Mouse (Mus musculus) kidney, embryonic 16.5 days (tissue): ENCODE measurements around the gene Acot11. TPM values are rescaled to one million over a fixed set of nuclear protein-coding genes. Genes with fewer than 3 reads are reported as not detected.

Source experiments
- ATAC-seq: fragments of 200-750 bp; cut with Nextera tagmentation; 2 replicates; pipeline ENCODE4 v1.8.0; 2017; ENCODE audit warnings: moderate TSS enrichment; ENCODE audit not compliant: low FRiP score, low TSS enrichment
- H3K27ac ChIP-seq: fragments of 300-500 bp; sonication (generic); 2 replicates; pipeline ENCODE4 v1.5.1; 2014; ENCODE audit warnings: low read length
- H3K27me3 ChIP-seq: fragments of 300-500 bp; sonication (generic); 2 replicates; pipeline ENCODE4 v1.6.1; 2014; ENCODE audit warnings: low read length, control low read depth, mixed read lengths; ENCODE audit not compliant: insufficient read depth
- H3K36me3 ChIP-seq: fragments of 300-500 bp; sonication (generic); 2 replicates; pipeline ENCODE4 v1.6.1; 2014; ENCODE audit warnings: low read length, control low read depth, mixed read lengths; ENCODE audit not compliant: insufficient read depth
- H3K4me1 ChIP-seq: fragments of 300-500 bp; sonication (generic); 2 replicates; pipeline ENCODE4 v1.6.1; 2014; ENCODE audit warnings: low read length, control low read depth, mixed read lengths; ENCODE audit not compliant: insufficient read depth
- H3K4me2 ChIP-seq: fragments of 300-500 bp; sonication (generic); replicated peaks from 2 replicates; pipeline ENCODE4 v1.6.1; 2014; ENCODE audit warnings: low read depth, low read length
- H3K4me3 ChIP-seq: fragments of 300-500 bp; sonication (generic); 2 replicates; pipeline ENCODE4 v1.5.1; 2014; ENCODE audit warnings: mild to moderate bottlenecking, low read length
- H3K9ac ChIP-seq: fragments of 300-500 bp; sonication (generic); replicated peaks from 2 replicates; pipeline ENCODE4 v1.6.1; 2014; ENCODE audit warnings: low read length
- H3K9me3 ChIP-seq: fragments of 300-500 bp; sonication (generic); 2 replicates; pipeline ENCODE4 v1.6.1; 2016; ENCODE audit warnings: low read length, control low read depth
- WGBS: fragments of 180-500 bp; shearing (Covaris S2); extraction: QIAGEN DNeasy Blood & Tissue Kit; methylation state at CpG from one replicate; pipeline ENCODE4 v1.1.7; 2014; 5-methylcytosine and 5-hydroxymethylcytosine counted together
- polyA plus RNA-seq: library from polyadenylated mRNA; unstranded; fragments of >200 nt; fragmentation: Nextera tagmentation; extraction: Ambion mirVana; gene quantifications from 2 replicates; pipeline ENCODE4 v1.2.1, GENCODE M21; 2015

Gene Acot11
- polyA plus RNA-seq, 1 experiment from 2014 or later, result 2.9 TPM

DNA sequence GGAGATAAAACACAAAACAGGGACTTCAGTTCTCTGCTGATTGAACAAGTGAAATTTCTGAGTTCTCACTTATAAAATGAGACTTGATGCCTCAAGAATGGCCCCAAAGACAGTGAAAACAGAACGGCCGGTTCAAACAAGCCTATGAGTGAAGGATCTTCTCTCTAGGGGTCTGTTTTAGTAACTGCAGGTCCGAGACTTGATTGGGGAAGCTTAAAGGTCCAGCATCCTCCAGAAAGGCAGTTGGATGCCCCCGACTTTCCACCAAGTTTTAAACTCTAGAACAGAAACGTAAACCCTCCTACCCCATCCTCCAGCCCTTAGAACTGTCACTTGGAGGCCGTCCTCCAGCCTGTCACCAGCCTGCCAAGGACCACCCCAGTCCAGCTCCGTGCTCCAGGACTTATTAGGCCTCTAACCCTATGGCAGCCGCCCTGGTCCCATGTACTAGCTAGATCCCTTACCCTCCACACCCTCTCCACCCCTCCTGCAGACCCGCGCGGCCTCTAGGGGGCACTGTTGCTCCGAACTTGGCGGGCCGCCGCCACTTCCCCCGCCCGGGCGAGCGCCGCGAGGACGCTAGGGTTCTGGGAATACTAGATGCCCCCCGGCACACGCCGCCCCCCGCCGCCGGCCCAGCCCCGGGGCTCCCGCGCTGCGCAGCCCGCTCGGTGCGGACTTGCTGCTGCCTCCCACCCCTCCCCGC, 33.9 kb upstream of the Acot11 start:
- Histone ChIP-seq H3K36me3 (no peaks in the 10 kb centered on the region), H3K27ac (peak overlapping the region; percentile 98), H3K4me2 (peak overlapping the region; percentile 100), H3K27me3 (no peaks in the 10 kb centered on the region), H3K4me1 (peaks cover 41% of the 10 kb centered on the region), H3K4me3 (peak overlapping the region; percentile 65), H3K9me3 (no peaks in the 10 kb centered on the region), H3K9ac (peak overlapping the region; percentile 90)
- 2% methylated on average over 33 of the region's 36 CpGs for WGBS
- ATAC-seq, result peak; percentile 88

- no peaks in the 10 kb centered on the region for H3K9me3 ChIP-seq
- H3K4me2 ChIP-seq, result peak overlapping the region; percentile 51
- H3K9ac ChIP-seq, result peak overlapping the region; percentile 39; the same call in 1 of the 2 replicates
- no peaks in the 10 kb centered on the region for H3K36me3 ChIP-seq
- WGBS, result 0% methylated on average over 16 of the region's 18 CpGs
- ATAC-seq, result peak; percentile 55
- H3K4me3 ChIP-seq, result peak overlapping the region; percentile 30
- H3K27ac ChIP-seq, result no peak overlapping the region; the same call in 1 of the 2 replicates
- H3K4me1 ChIP-seq, result peaks cover 40% of the 10 kb centered on the region
- no peaks in the 10 kb centered on the region for H3K27me3 ChIP-seq
Measured at GRCm38 (mm10) chr4:106837964-106838363, 33.2 kb upstream of the Acot11 start.

GRCm38 (mm10) chr4:106837425-106837824, 32.6 kb upstream of the Acot11 start:
- no peak for ATAC-seq
- peak overlapping the region; percentile 39 for H3K9ac ChIP-seq
- no peaks in the 10 kb centered on the region for H3K36me3 ChIP-seq
- no peaks in the 10 kb centered on the region for H3K27me3 ChIP-seq
- H3K9me3 ChIP-seq, result no peaks in the 10 kb centered on the region
- no peak overlapping the region for H3K27ac ChIP-seq
- H3K4me1 ChIP-seq, result peaks cover 36% of the 10 kb centered on the region
- 8% methylated on average over 9 of the region's 9 CpGs for WGBS
- peak overlapping the region; percentile 30 for H3K4me3 ChIP-seq
- peak overlapping the region; percentile 51 for H3K4me2 ChIP-seq

DNA sequence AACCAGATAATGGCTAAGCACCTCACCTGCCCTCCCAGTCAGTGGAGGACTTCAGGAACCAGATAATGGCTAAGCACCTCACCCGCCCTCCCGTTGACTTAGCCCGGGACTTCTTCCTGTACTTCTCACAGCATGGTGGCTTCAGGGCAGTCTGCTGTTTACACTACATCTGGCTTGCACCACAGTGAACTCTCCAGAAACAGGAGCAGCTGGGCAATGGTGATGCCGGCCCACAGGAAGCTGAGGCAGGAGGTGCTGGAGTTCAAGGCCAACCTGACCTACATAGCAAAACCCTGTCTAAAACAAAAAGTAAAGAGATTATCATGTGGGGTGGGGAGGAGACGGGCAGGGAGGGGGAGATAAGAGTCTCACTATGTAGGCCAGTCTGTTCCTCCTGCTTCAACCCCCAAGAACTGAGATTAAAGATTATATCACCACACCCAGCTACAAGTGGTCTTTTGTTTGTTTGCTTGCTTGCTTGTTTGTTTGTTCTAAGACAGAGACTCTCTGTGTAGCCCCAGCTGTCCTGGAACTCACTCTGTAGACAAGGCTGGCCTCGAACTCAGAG, 25.8 kb upstream of the Acot11 start:
- H3K9ac ChIP-seq, result no peak overlapping the region
- WGBS, result 74% methylated on average over 6 of the region's 6 CpGs
- H3K27ac ChIP-seq, result no peak overlapping the region
- H3K4me1 ChIP-seq, result peaks cover 24% of the 10 kb centered on the region
- H3K4me2 ChIP-seq, result no peak overlapping the region
- H3K36me3 ChIP-seq, result no peaks in the 10 kb centered on the region
- no peak for ATAC-seq
- H3K9me3 ChIP-seq, result no peaks in the 10 kb centered on the region
- no peak overlapping the region for H3K4me3 ChIP-seq
- H3K27me3 ChIP-seq, result no peaks in the 10 kb centered on the region

GRCm38 (mm10) chr4:106827738-106828361, 23.1 kb upstream of the Acot11 start:
- no peaks in the 10 kb centered on the region for H3K9me3 ChIP-seq
- WGBS, result under 1% methylated on average over 42 of the region's 42 CpGs
- peak overlapping the region; percentile 79 for H3K4me2 ChIP-seq
- H3K4me3 ChIP-seq, result peak overlapping the region; percentile 44
- H3K36me3 ChIP-seq, result no peaks in the 10 kb centered on the region
- no peaks in the 10 kb centered on the region for H3K27me3 ChIP-seq
- peak overlapping the region; percentile 74 for H3K27ac ChIP-seq
- H3K4me1 ChIP-seq, result peaks cover 24% of the 10 kb centered on the region
- ATAC-seq, result peak; percentile 88
- peak overlapping the region; percentile 60 for H3K9ac ChIP-seq

DNA sequence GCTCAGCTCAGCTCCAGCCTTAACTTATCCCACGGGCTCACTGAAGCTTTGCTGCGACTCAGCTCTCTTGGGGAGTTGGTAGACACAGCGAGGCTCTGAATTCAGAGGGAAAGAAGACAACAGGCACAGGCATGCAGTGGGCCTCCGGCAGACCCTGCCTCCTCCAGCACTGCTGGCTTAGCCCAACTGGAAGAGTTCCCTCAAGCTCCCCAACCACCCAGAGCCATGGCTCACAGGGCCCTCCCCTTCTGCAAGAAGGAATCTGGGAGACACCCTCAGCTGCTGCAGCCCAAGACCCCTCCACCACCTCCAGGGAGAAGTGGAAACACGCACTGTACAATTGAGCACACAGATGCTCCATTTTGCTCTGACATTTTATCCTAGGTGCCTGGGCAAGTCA, 20.4 kb upstream of the Acot11 start:
- no peak for ATAC-seq
- Histone ChIP-seq H3K9me3 (no peaks in the 10 kb centered on the region), H3K4me2 (no peak overlapping the region), H3K27me3 (no peaks in the 10 kb centered on the region), H3K4me1 (peaks cover 24% of the 10 kb centered on the region), H3K36me3 (no peaks in the 10 kb centered on the region), H3K9ac (no peak overlapping the region), H3K4me3 (no peak overlapping the region), H3K27ac (no peak overlapping the region)
- WGBS, result 66% methylated on average over 5 of the region's 5 CpGs

DNA sequence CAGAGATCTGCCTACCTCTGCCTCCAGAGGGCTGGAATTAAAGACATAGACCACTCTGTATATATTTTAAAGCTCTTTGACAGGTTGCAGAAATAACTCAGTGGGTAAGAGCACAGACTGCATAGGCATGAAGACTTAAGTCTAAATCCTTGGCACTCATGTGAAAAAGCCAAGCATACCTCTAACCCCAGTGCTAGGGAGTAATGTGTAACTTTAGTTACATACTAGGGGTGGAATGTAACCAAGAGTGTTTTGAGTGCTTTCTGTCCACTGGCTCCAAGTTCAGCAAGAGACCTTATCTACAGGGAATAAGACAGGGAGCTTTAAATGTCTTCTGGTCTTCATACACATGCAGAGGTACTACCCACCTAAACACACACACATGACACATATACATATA, 14.6 kb upstream of the Acot11 start:
- no peak overlapping the region for H3K27ac ChIP-seq
- no peak for ATAC-seq
- no peak overlapping the region for H3K9ac ChIP-seq
- H3K4me3 ChIP-seq, result no peak overlapping the region
- no peak overlapping the region for H3K4me2 ChIP-seq
- no peaks in the 10 kb centered on the region for H3K27me3 ChIP-seq
- no peaks in the 10 kb centered on the region for H3K9me3 ChIP-seq
- no peaks in the 10 kb centered on the region for H3K36me3 ChIP-seq
- peaks cover 11% of the 10 kb centered on the region for H3K4me1 ChIP-seq

DNA sequence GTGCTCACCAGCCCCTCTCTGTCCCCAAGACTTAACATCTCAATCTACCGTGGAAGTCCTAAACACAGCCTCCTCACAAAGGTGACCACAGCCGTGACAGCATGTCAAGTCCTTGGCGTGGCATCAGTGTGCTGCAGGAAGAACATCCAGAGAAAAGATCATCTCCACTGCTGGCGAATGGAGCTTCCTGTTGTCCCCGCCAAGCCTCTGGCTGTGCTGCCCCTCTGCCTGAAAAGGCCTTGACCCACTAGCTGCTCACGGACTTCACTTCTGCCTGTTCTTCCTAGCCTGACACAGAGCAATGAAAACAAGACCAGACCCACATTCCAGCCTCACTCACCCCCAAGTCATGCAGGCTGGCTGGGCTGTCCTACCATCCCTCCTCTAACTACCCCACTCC, 13.5 kb upstream of the Acot11 start:
- Histone ChIP-seq H3K4me3 (no peak overlapping the region), H3K4me2 (no peak overlapping the region), H3K9ac (no peak overlapping the region), H3K9me3 (no peaks in the 10 kb centered on the region), H3K36me3 (no peaks in the 10 kb centered on the region), H3K27me3 (no peaks in the 10 kb centered on the region), H3K4me1 (peaks cover 11% of the 10 kb centered on the region), H3K27ac (no peak overlapping the region)
- ATAC-seq, result no peak
- 60% methylated on average over 6 of the region's 6 CpGs for WGBS

DNA sequence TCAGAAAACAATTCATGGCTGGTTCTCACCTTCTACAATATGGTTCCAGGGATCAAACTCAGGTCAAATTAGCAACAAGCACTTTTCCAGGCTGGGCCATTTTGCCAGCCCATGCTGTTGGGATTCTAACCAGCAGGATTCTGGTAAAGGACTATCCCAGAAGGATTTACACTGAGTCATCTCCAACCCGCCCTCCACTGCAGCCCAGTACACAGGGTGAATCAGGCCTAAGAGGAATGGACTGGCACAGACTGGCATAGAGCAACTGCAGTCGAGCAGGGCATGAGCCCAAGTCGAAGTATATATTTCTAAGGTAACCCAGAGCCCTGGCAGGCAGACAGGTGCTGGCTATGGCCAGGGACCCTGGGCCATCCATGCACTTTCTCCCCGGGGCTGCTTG, 12.2 kb upstream of the Acot11 start:
- no peaks in the 10 kb centered on the region for H3K36me3 ChIP-seq
- ATAC-seq, result no peak
- H3K27ac ChIP-seq, result no peak overlapping the region
- WGBS, result 88% methylated on average over 4 of the region's 4 CpGs
- H3K27me3 ChIP-seq, result no peaks in the 10 kb centered on the region
- H3K9ac ChIP-seq, result no peak overlapping the region
- H3K4me2 ChIP-seq, result no peak overlapping the region
- H3K4me1 ChIP-seq, result peaks cover 11% of the 10 kb centered on the region
- no peak overlapping the region for H3K4me3 ChIP-seq
- H3K9me3 ChIP-seq, result no peaks in the 10 kb centered on the region
